ENCODE assay signal across 7 mouse cellular contexts in genomic region chr6:30675281-30675771, GRCm38 (mm10). TPM values are rescaled to one million over a fixed set of nuclear protein-coding genes. Genes with fewer than 3 reads are reported as not detected.
A peak's percentile ranks its signal among the peaks of the same experiment; 100 is the strongest.
DNase-seq lines count a peak whose midpoint lies in the region; ATAC-seq and TF ChIP-seq lines count a peak whose summit lies in the region.

No protein-coding gene starts in this region.

- H3K27ac ChIP-seq in embryonic facial prominence, embryonic 15.5 days (replicated peaks), result peak overlapping the region; percentile 97
- peak overlapping the region; percentile 93 for H3K27ac ChIP-seq in heart, embryonic 16.5 days (ENCODE audit: low read length)
- H3K27ac ChIP-seq in liver, embryonic 12.5 days, result peak overlapping the region; percentile 50
- H3K27ac ChIP-seq in stomach, postnatal 0 days (replicated peaks), result peak overlapping the region; percentile 86

- H3K9me3 ChIP-seq in embryonic facial prominence, embryonic 15.5 days (replicated peaks), result no peaks in the 10 kb centered on the region
- no peaks in the 10 kb centered on the region for H3K9me3 ChIP-seq in heart, embryonic 16.5 days (replicated peaks; ENCODE audit: control insufficient read depth, low read length)
- H3K9me3 ChIP-seq in liver, embryonic 12.5 days (replicated peaks), result no peaks in the 10 kb centered on the region
- H3K9me3 ChIP-seq in stomach, postnatal 0 days (ENCODE audit: control insufficient read depth, low read length), result no peaks in the 10 kb centered on the region

- no peak for TF ChIP-seq CTCF in stomach, postnatal 0 days (IDR thresholded peaks at IDR 0.05; ENCODE audit: low read depth)

- H3K9ac ChIP-seq in embryonic facial prominence, embryonic 15.5 days, result peak overlapping the region; percentile 21; the same call in 1 of the 2 replicates
- H3K9ac ChIP-seq in heart, embryonic 16.5 days (ENCODE audit: low read length), result peak overlapping the region; percentile 75
- H3K9ac ChIP-seq in liver, embryonic 12.5 days, result no peak overlapping the region
- peak overlapping the region; percentile 45 for H3K9ac ChIP-seq in stomach, postnatal 0 days (ENCODE audit: low read length)

- peaks cover 61% of the 10 kb centered on the region for H3K4me1 ChIP-seq in embryonic facial prominence, embryonic 15.5 days
- H3K4me1 ChIP-seq in heart, embryonic 16.5 days (ENCODE audit: control insufficient read depth, insufficient read depth, low read length), result peaks cover 30% of the 10 kb centered on the region
- peaks cover 44% of the 10 kb centered on the region for H3K4me1 ChIP-seq in liver, embryonic 12.5 days
- H3K4me1 ChIP-seq in stomach, postnatal 0 days (replicated peaks; ENCODE audit: control insufficient read depth, insufficient read depth), result peaks cover 5% of the 10 kb centered on the region; the same call in 1 of the 2 replicates

- no peaks in the 10 kb centered on the region for H3K27me3 ChIP-seq in embryonic facial prominence, embryonic 15.5 days
- H3K27me3 ChIP-seq in heart, embryonic 16.5 days (ENCODE audit: control insufficient read depth, insufficient read depth, low read length), result no peaks in the 10 kb centered on the region
- H3K27me3 ChIP-seq in liver, embryonic 12.5 days (replicated peaks), result no peaks in the 10 kb centered on the region
- H3K27me3 ChIP-seq in stomach, postnatal 0 days (ENCODE audit: control insufficient read depth, insufficient read depth, low read length), result no peaks in the 10 kb centered on the region

- 10% methylated on average over 11 of the region's 11 CpGs for WGBS in embryonic facial prominence, embryonic 15.5 days
- WGBS in heart, embryonic 16.5 days, result 24% methylated on average over 11 of the region's 11 CpGs
- 53% methylated on average over 11 of the region's 11 CpGs for WGBS in liver, embryonic 12.5 days (ENCODE audit: insufficient replicate concordance)
- 18% methylated on average over 11 of the region's 11 CpGs for WGBS in stomach, postnatal 0 days

- H3K4me2 ChIP-seq in embryonic facial prominence, embryonic 15.5 days (replicated peaks), result peak overlapping the region; percentile 42
- H3K4me2 ChIP-seq in heart, embryonic 16.5 days (ENCODE audit: low read depth, low read length), result peak overlapping the region; percentile 55
- no peak overlapping the region for H3K4me2 ChIP-seq in liver, embryonic 12.5 days
- peak overlapping the region; percentile 26 for H3K4me2 ChIP-seq in stomach, postnatal 0 days (replicated peaks; ENCODE audit: low read depth)

- 0 out of 2 replicates have a peak overlapping the region, but pooled peaks have one; percentile 6 for H3K4me3 ChIP-seq in embryonic facial prominence, embryonic 15.5 days (replicated peaks)
- H3K4me3 ChIP-seq in heart, embryonic 16.5 days (ENCODE audit: low read length), result peak overlapping the region; percentile 5; the same call in 1 of the 2 replicates
- H3K4me3 ChIP-seq in liver, embryonic 12.5 days, result no peak overlapping the region
- no peak overlapping the region for H3K4me3 ChIP-seq in stomach, postnatal 0 days (ENCODE audit: low read depth, low read length)

- peak; percentile 71 for ATAC-seq in embryonic facial prominence, embryonic 15.5 days (ENCODE audit: insufficient number of reproducible peaks, low FRiP score, low TSS enrichment, low read depth)
- ATAC-seq in heart, embryonic 16.5 days (replicated peaks; ENCODE audit: extremely low read depth, insufficient read depth, low FRiP score), result peak; percentile 56; the same call in 1 of the 2 replicates
- ATAC-seq in liver, embryonic 12.5 days, result no peak
- peak; percentile 42; the same call in 1 of the 2 replicates for ATAC-seq in stomach, postnatal 0 days (ENCODE audit: low FRiP score, low TSS enrichment)
- ATAC-seq in CD4-positive, CD25-positive, alpha-beta regulatory T cell, adult 4 months, result no peak

- DNase-seq in right cerebral cortex, adult 18-20 months, result peak; percentile 17
- DNase-seq in right cerebral cortex, postnatal 36 days (ENCODE audit: low spot score in 2 of 2), result no peak
- no peak for DNase-seq in stomach, postnatal 0 days (ENCODE audit: low spot score)

- TF ChIP-seq EP300 in stomach, postnatal 0 days (optimal IDR thresholded peaks at IDR 0.05), result no peak

- H3K36me3 ChIP-seq in embryonic facial prominence, embryonic 15.5 days, result no peaks in the 10 kb centered on the region
- no peaks in the 10 kb centered on the region for H3K36me3 ChIP-seq in heart, embryonic 16.5 days (ENCODE audit: control insufficient read depth, insufficient read depth)
- no peaks in the 10 kb centered on the region for H3K36me3 ChIP-seq in liver, embryonic 12.5 days
- H3K36me3 ChIP-seq in stomach, postnatal 0 days (ENCODE audit: control insufficient read depth, insufficient read depth, low read length), result no peaks in the 10 kb centered on the region

RNA-seq across cellular contexts. Expression of gene Cep41, which starts 18.2 kb away (rescaled TPM):
- 30.9 and 33.1 TPM in 2 replicates for polyA plus RNA-seq in embryonic facial prominence, embryonic 15.5 days (2015; fragmentation: Nextera tagmentation; extraction: Ambion mirVana)
- polyA plus RNA-seq in heart, embryonic 16.5 days (2015; fragmentation: Nextera tagmentation; extraction: Ambion mirVana), result 9.3 and 10.5 TPM in 2 replicates
- polyA plus RNA-seq in liver, embryonic 12.5 days (2016; fragmentation: Nextera tagmentation; extraction: Ambion mirVana), result 5.6 and 6.1 TPM in 2 replicates
- polyA plus RNA-seq in stomach, postnatal 0 days (2015; fragmentation: Nextera tagmentation; extraction: Ambion mirVana), result 4.0 and 4.7 TPM in 2 replicates
- polyA plus RNA-seq in CD4-positive, CD25-positive, alpha-beta regulatory T cell, adult 4 months (2017; shearing (Covaris generic)), result 10 to 100 TPM; 11.3 to 12.6 TPM

RNA-seq across cellular contexts. Expression of gene Cpa1, which starts 36.3 kb away (rescaled TPM):
- polyA plus RNA-seq in embryonic facial prominence, embryonic 15.5 days (2015; fragmentation: Nextera tagmentation; extraction: Ambion mirVana), result 0.98 and 1.2 TPM in 2 replicates
- 6.5 and 7.2 TPM in 2 replicates for polyA plus RNA-seq in heart, embryonic 16.5 days (2015; fragmentation: Nextera tagmentation; extraction: Ambion mirVana)
- 0.54 and 0.91 TPM in 2 replicates for polyA plus RNA-seq in liver, embryonic 12.5 days (2016; fragmentation: Nextera tagmentation; extraction: Ambion mirVana)
- polyA plus RNA-seq in stomach, postnatal 0 days (2015; fragmentation: Nextera tagmentation; extraction: Ambion mirVana), result 1.3 and 1.5 TPM in 2 replicates
- not detected for polyA plus RNA-seq in CD4-positive, CD25-positive, alpha-beta regulatory T cell, adult 4 months (2017; shearing (Covaris generic))

RNA-seq across cellular contexts. Expression of gene Mest, which starts 48.0 kb away (rescaled TPM):
- polyA plus RNA-seq in embryonic facial prominence, embryonic 15.5 days (2015; fragmentation: Nextera tagmentation; extraction: Ambion mirVana), result 1,312 and 1,376 TPM in 2 replicates
- polyA plus RNA-seq in heart, embryonic 16.5 days (2015; fragmentation: Nextera tagmentation; extraction: Ambion mirVana), result 1,693 and 1,886 TPM in 2 replicates
- polyA plus RNA-seq in liver, embryonic 12.5 days (2016; fragmentation: Nextera tagmentation; extraction: Ambion mirVana), result 372 and 384 TPM in 2 replicates
- 156 and 168 TPM in 2 replicates for polyA plus RNA-seq in stomach, postnatal 0 days (2015; fragmentation: Nextera tagmentation; extraction: Ambion mirVana)
- polyA plus RNA-seq in CD4-positive, CD25-positive, alpha-beta regulatory T cell, adult 4 months (2017; shearing (Covaris generic)), result 1 to 10 TPM; 1.2 to 1.6 TPM

Comparison
In these comparisons a context has a peak if more than half of its experiments do, and no peak if none do; other contexts are left out.
1. ATAC-seq: peak in embryonic facial prominence, embryonic 15.5 days (single experiment), heart, embryonic 16.5 days (single experiment) and stomach, postnatal 0 days (single experiment); none in liver, embryonic 12.5 days (single experiment) and CD4-positive, CD25-positive, alpha-beta regulatory T cell, adult 4 months (single experiment).
2. H3K4me3 ChIP-seq: peak in embryonic facial prominence, embryonic 15.5 days (single experiment) and heart, embryonic 16.5 days (single experiment); none in liver, embryonic 12.5 days (single experiment) and stomach, postnatal 0 days (single experiment).
3. RNA of gene Mest, which starts 48.0 kb away (polyA plus RNA-seq): 1,693 to 1,886 TPM in heart, embryonic 16.5 days, 1,312 to 1,376 TPM in embryonic facial prominence, embryonic 15.5 days, 372 to 384 TPM in liver, embryonic 12.5 days and 156 to 168 TPM in stomach, postnatal 0 days; 1.2 to 1.6 TPM in CD4-positive, CD25-positive, alpha-beta regulatory T cell, adult 4 months; every median in the first group is over 10 times any median in the second.
4. Peak in every context shown above with its lines, with median percentiles within 50 percentile points of each other: H3K27ac ChIP-seq.